Mouse (Mus musculus): ENCODE measurements at regions not wholly inside any gene's neighbourhood (a gene's known extent, or its start where the extent isn't known, plus 50 kb on each side); places are given as distances from the start of the nearest gene placed in this dataset.

DNA sequence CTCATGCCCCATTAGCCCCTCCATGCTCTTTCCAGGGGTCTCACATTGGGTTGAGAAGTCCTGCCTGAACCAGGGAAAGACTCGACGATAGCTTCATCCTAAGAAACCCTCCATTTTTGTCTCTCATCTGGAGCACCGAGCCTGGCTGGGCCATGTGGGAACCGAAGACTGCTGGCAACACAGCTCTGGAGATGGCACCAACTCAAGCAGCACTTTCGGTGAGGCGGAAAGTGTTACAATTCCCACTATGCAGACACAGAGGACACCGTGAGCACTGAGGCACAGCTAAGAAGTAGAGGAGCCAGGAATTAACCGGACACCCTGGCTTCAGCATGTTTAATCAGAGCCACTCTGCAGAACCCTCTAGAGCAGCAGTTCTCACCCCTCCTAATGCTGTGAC is 153.8 kb downstream of the Fgf18 start:
- DNase-seq (ENCODE audit: low spot score in 2 of 2) = peak in 1 of 2 experiments; percentile 9
- intact Hi-C loops (cut with DNase I) = no loop called here

GRCm38 (mm10) chr11:32991036-32991616 is 156.1 kb downstream of the Fgf18 start:
- no peak for DNase-seq (ENCODE audit: low spot score in 2 of 2)
- intact Hi-C loops (cut with DNase I) = no loop called here

DNA sequence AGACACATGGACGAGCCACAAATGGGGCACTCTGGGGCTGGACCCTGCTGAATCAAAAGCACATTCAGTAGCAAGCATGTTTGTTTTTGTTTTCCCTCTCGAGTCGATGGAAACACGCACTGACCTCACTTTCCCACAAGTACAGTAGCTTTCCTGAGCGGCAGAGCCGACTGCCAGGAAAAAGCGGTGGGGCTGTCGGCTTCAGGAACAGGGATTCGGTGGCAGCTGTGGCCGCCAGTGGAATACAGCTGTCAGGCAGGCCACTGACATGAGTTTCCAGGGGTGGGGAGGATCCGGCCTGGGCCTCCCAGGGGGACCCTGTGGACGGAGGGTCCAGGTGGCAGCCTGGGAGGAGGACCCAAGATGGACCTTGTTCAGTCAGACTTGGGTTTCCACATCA is 157.0 kb downstream of the Fgf18 start:
- no peak for DNase-seq (ENCODE audit: low spot score in 2 of 2)
- intact Hi-C loops (cut with DNase I) = no loop called here

- DNase-seq (ENCODE audit: low spot score in 2 of 2) = no peak
- intact Hi-C loops (cut with DNase I) = no loop called here
Measured at GRCm38 (mm10) chr11:32978899-32979298, 154.5 kb upstream of the Smim23 start.

GRCm38 (mm10) chr11:32976572-32976971 is 152.2 kb upstream of the Smim23 start:
- intact Hi-C loops (cut with DNase I) = no loop called here
- DNase-seq (ENCODE audit: low spot score in 2 of 2) = no peak

DNA sequence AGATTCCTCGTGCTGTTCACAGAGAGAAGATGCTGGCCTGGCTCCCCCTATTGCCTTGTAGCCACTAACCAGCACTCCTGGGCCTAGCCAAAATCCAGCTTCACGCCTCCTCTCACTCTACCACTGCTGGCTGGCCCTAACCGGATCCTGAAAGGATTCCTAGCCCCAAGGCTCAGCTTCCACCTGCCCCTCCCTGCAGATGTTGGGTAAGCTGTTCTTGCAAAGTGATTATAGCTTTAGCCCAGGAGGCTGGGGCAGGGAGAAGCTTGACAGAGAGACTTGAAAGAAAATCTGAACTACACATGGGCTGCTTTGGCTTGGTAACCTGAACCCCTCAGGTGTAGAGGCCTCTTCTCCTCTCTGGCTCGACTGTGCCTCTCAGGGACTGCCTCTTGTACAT is 149.0 kb upstream of the Smim23 start:
- DNase-seq (ENCODE audit: low spot score in 2 of 2) = no peak
- intact Hi-C loops (cut with DNase I) = no loop called here

- intact Hi-C loops (cut with DNase I) = no loop called here
- DNase-seq (ENCODE audit: low spot score in 2 of 2) = no peak
Measured at GRCm38 (mm10) chr11:32965418-32965817, 141.0 kb upstream of the Smim23 start.

DNA sequence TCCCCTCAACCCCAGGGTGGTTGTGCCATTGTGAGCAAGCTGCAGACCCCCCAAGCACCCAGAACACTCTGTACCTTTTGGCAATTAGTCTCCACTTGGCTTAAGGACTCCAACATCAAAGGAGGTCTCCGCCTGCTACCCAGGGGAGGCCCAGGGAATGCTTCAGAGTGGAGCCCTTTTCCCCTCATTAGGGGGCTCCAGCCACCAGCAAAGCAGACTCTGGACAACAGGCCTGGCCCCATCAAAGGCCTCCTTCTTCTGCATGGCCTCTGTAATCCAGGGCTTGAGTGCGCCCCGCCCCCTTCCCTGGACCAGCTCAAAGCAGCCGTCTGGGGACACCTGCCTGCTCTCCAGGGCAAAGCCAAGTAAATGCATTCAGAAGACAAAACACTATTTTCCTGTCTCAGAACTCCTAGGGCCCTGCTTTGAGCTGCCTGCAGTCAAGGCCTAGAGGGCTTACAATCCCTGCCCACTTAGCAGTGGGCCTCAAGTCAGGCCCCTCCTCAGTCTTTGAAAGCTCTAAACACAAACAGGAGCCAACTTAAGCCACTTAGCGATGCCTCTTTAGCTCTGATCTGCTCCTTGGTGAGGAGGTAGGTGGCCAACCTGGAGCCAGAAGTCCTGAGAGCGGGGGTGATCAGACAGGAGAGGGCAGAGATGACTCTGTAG is 139.4 kb upstream of the Smim23 start:
- DNase-seq (ENCODE audit: low spot score in 2 of 2) = peak in 1 of 2 experiments; percentile 51
- intact Hi-C loops (cut with DNase I) = loop anchor here (5.0 kb wide), 1 partner anchor 184 kb away; the partner anchor contains the start of gene Fgf18

DNA sequence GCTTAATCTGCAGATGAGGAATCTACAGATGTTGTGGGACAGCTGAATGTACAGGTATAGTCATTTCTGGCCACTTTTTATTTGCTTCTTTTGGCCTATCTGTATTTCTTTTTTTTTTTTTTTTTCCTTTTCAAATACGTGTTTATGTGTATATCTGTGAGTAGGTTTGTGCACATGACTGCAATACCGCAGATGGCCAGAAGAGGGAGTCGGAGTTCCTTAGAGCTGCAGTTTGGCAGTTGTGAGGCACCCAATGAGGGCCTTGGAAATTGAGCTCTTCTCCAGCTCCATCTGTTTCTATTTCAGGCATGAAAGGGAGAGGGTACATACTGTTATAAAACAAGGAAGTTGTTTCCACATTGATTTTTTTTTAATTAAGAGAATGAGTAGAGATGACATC is 137.2 kb upstream of the Smim23 start:
- peak; percentile 32 to 56 for DNase-seq (ENCODE audit: low spot score in 2 of 2)
- intact Hi-C loops (cut with DNase I) = loop anchor here (5.0 kb wide), 1 partner anchor 186 kb away; the partner anchor contains the start of gene Fgf18

GRCm38 (mm10) chr11:32958961-32959360 is 134.6 kb upstream of the Smim23 start:
- no peak for DNase-seq (ENCODE audit: low spot score in 2 of 2)
- intact Hi-C loops (cut with DNase I) = loop anchor here (5.0 to 10.0 kb wide), 2 partner anchors 154 to 242 kb away; no protein-coding TSS in a partner anchor

DNA sequence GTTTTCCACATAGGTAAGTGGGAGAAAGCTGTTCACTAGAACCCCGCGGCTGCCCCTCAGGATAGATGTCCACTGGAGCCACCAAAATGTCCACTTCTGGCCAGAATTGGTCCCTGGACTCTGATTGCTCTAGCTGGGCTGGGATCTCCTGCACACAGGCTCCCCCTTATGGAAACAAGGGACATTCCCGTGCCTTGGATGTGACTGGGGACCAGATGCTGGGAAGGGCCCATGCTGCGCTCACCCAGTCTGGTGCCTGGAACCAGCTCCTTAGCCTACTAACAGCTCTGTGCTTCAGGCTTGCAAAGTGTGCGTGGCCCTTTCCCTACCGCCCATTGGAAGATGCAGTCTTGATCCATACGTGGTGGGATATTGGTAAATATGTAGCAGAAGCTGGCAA is 132.6 kb upstream of the Smim23 start:
- intact Hi-C loops (cut with DNase I) = loop anchor here (5.0 to 10.0 kb wide), 2 partner anchors 152 to 240 kb away; no protein-coding TSS in a partner anchor
- peak; percentile 52 to 58 for DNase-seq (ENCODE audit: low spot score in 2 of 2)

- DNase-seq (ENCODE audit: low spot score in 2 of 2) = no peak
- intact Hi-C loops (cut with DNase I) = loop anchor here (10.0 kb wide), 1 partner anchor 147 kb away; no protein-coding TSS in a partner anchor
Measured at GRCm38 (mm10) chr11:32952271-32952670, 127.9 kb upstream of the Smim23 start.

- intact Hi-C loops (cut with DNase I) = no loop called here
- no peak for DNase-seq (ENCODE audit: low spot score in 2 of 2)
Measured at GRCm38 (mm10) chr11:32948132-32948531, 123.7 kb upstream of the Smim23 start.

GRCm38 (mm10) chr11:32946481-32947001 is 122.1 kb upstream of the Smim23 start:
- DNase-seq (ENCODE audit: low spot score in 2 of 2) = no peak
- intact Hi-C loops (cut with DNase I) = no loop called here

DNA sequence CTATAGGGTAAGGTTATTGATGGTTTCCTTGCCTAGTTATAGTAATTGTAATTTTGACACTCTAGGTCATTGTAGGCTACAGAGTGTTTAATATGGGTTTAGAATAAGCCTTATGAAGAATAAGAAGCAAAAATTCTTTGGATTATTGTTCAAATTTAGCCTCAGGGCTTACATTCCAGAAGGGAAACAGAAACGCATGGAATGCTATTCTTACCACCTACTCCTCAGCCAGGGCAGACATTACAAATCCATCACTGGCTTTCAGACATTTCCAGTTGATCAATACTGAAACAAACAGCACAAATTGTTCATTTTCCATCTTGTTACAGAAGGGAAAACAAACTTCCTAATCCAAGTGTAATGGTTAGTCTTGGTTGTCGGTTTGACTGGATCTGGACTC is 120.7 kb upstream of the Smim23 start:
- intact Hi-C loops (cut with DNase I) = no loop called here
- no peak for DNase-seq (ENCODE audit: low spot score in 2 of 2)

DNA sequence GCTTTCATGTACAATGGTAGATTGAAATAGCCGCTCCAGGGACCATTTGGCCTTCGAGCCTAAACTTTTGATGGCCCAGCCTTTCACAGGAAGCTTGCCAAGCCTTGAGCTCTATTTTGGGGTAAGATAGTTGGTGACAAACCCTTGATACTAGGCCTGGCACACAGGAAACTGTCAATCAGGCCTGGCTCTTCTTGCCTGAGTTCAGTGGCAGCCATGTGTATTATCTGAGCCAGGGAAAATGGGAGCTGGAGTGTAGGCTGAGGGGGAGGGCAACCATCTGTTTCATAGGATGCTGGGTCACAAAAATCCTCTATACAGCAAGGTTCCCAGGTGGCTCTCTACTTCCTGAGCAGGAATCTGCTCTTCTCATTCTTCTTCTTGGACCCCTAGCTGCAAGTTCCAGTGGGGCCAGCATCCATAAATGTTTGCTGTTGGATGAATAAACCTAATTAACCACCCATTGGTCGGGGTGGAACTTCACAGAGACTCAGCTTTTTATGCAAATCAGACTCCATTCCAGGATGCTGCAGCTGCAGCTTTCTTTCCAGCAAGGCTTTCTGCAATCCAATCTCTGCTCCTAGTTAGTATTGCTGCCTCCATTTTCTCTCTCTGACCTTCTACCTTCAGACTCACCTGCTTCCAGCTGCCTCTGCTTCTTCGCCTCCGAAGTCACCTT is 117.1 kb upstream of the Smim23 start:
- intact Hi-C loops (cut with DNase I) = no loop called here
- peak; percentile 33 to 35 for DNase-seq (ENCODE audit: low spot score in 2 of 2)

GRCm38 (mm10) chr11:32939102-32939501 is 114.7 kb upstream of the Smim23 start:
- intact Hi-C loops (cut with DNase I) = no loop called here
- no peak for DNase-seq (ENCODE audit: low spot score in 2 of 2)

DNA sequence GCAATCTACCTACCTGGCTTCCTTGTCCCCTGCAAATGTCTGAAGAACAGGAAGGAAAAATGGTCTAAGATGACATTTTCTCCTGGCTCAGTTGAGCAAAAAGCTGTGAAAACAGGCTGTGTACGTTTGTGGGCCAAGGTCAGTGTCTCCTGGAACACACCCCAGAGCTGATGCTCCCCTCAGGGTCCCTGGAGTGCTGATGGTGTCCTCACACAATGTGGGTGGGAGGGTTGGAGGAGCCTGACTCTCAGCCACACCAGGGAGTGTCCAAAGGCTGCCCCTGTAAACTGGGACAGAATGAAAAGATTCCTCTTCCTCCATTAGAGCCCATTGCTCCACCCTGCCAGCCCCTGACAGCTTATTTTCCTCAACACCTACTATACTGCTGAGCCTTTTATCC is 112.8 kb upstream of the Smim23 start:
- intact Hi-C loops (cut with DNase I) = no loop called here
- DNase-seq (ENCODE audit: low spot score in 2 of 2) = no peak

- no peak for DNase-seq (ENCODE audit: low spot score in 2 of 2)
- intact Hi-C loops (cut with DNase I) = no loop called here
Measured at GRCm38 (mm10) chr11:32931928-32932327, 107.5 kb upstream of the Smim23 start.

GRCm38 (mm10) chr11:32931018-32931417 is 106.6 kb upstream of the Smim23 start:
- no peak for DNase-seq (ENCODE audit: low spot score in 2 of 2)

More at GRCm38 (mm10) chr11:32931018-32931417, 106.6 kb upstream of the Smim23 start:
- intact Hi-C loops (cut with DNase I) = no loop called here

All from left cerebral cortex, postnatal 14 days (tissue).